Mouse (Mus musculus) kidney, embryonic 15.5 days (tissue): Measurements from ENCODE around the gene Aifm2. TPM values are rescaled to one million over a fixed set of nuclear protein-coding genes. Genes with fewer than 3 reads are reported as not detected.

Source experiments
- ATAC-seq: fragments of 200-750 bp; cut with Nextera tagmentation; replicated peaks from 2 replicates; pipeline ENCODE4 v1.8.0; 2017; ENCODE audit warnings: moderate TSS enrichment; ENCODE audit not compliant: low FRiP score
- H3K27ac ChIP-seq: fragments of 300-500 bp; sonication (generic); 2 replicates; pipeline ENCODE4 v1.5.1; 2015; ENCODE audit warnings: mild to moderate bottlenecking, inconsistent platforms
- H3K27me3 ChIP-seq: fragments of 300-500 bp; sonication (generic); 2 replicates; pipeline ENCODE4 v1.6.1; 2015; ENCODE audit warnings: inconsistent platforms
- H3K36me3 ChIP-seq: fragments of 300-500 bp; sonication (generic); 2 replicates; pipeline ENCODE4 v1.6.1; 2015; ENCODE audit warnings: inconsistent platforms
- H3K4me1 ChIP-seq: fragments of 300-500 bp; sonication (generic); 2 replicates; pipeline ENCODE4 v1.6.1; 2015; ENCODE audit warnings: inconsistent platforms
- H3K4me2 ChIP-seq: fragments of 300-500 bp; sonication (generic); 2 replicates; pipeline ENCODE4 v1.6.1; 2015; ENCODE audit warnings: moderate library complexity, mild to moderate bottlenecking, inconsistent platforms
- H3K4me3 ChIP-seq: fragments of 300-500 bp; sonication (generic); replicated peaks from 2 replicates; pipeline ENCODE4 v1.5.1; 2015; ENCODE audit warnings: mild to moderate bottlenecking, inconsistent platforms
- H3K9ac ChIP-seq: fragments of 300-500 bp; sonication (generic); 2 replicates; pipeline ENCODE4 v1.6.1; 2015; ENCODE audit warnings: mild to moderate bottlenecking, inconsistent platforms
- H3K9me3 ChIP-seq: fragments of 300-500 bp; sonication (generic); replicated peaks from 2 replicates; pipeline ENCODE4 v1.6.1; 2016; ENCODE audit warnings: inconsistent platforms
- WGBS: fragments of 180-500 bp; shearing (Covaris S2); methylation state at CpG from one replicate; pipeline ENCODE4 v1.1.7; 2015; ENCODE audit warnings: mixed read lengths; 5-methylcytosine and 5-hydroxymethylcytosine counted together
- polyA plus RNA-seq: library from polyadenylated mRNA; unstranded; fragments of >200 nt; fragmentation: Nextera tagmentation; extraction: Ambion mirVana; gene quantifications from 2 replicates; pipeline ENCODE4 v1.2.1, GENCODE M21; 2015

Gene Aifm2
- polyA plus RNA-seq, 1 experiment from 2014 or later = 20.5 TPM

DNA sequence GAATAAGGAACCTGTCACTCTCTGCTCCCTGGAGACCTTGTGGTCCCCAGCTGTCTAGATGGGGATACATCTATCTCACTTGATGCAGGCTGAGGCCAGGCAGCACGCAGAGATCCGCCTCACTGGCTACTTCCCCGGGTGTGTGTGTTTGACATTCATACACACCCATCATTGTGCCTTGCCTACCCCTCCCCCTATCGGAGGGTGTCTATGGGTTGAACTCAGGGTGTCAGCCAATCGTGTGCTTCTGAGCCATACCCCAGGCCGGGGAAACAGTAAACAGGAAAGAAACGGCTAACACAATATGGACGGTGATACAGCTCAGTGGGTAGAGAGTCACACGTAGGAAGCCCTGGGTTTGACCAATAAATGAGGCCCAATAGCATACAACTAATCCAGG lies 35.0 kb downstream of the Aifm2 start:
- ATAC-seq = no peak
- H3K36me3 ChIP-seq = peaks cover 94% of the 10 kb centered on the region

GRCm38 (mm10) chr10:61751534-61752219 lies 36.6 kb downstream of the Aifm2 start:
- 78% methylated on average over 20 of the region's 20 CpGs for WGBS
- Histone ChIP-seq H3K4me3 (no peak overlapping the region), H3K4me1 (0 out of 2 replicates have a peak, but pooled peaks cover 3% of the 10 kb centered on the region), H3K9me3 (no peaks in the 10 kb centered on the region), H3K36me3 (peaks cover 94% of the 10 kb centered on the region), H3K27ac (no peak overlapping the region), H3K27me3 (no peaks in the 10 kb centered on the region), H3K9ac (no peak overlapping the region), H3K4me2 (no peak overlapping the region)
- 0 out of 2 replicates have a peak, but pooled peaks have one; percentile 22 for ATAC-seq

More for the DNA sequence above, 35.0 kb downstream of the Aifm2 start:
- Histone ChIP-seq H3K4me2 (no peak overlapping the region), H3K27ac (no peak overlapping the region), H3K4me1 (0 out of 2 replicates have a peak, but pooled peaks cover 3% of the 10 kb centered on the region), H3K9me3 (peaks cover 6% of the 10 kb centered on the region), H3K4me3 (no peak overlapping the region), H3K27me3 (no peaks in the 10 kb centered on the region), H3K9ac (no peak overlapping the region)
- 88% methylated on average over 9 of the region's 9 CpGs for WGBS

- H3K4me2 ChIP-seq = no peak overlapping the region
- ATAC-seq = no peak
- H3K27ac ChIP-seq = no peak overlapping the region
- H3K4me3 ChIP-seq = no peak overlapping the region
- WGBS = 97% methylated on average over 23 of the region's 23 CpGs
- no peak overlapping the region for H3K9ac ChIP-seq
- H3K4me1 ChIP-seq = peaks cover 14% of the 10 kb centered on the region; the same call in 1 of the 2 replicates
- no peaks in the 10 kb centered on the region for H3K9me3 ChIP-seq
- no peaks in the 10 kb centered on the region for H3K27me3 ChIP-seq
- peaks cover 88% of the 10 kb centered on the region for H3K36me3 ChIP-seq
These were observed 38.0 kb downstream of the Aifm2 start for GRCm38 (mm10) chr10:61753071-61753470.

GRCm38 (mm10) chr10:61757022-61757421 lies 42.0 kb downstream of the Aifm2 start:
- Histone ChIP-seq H3K4me3 (no peak overlapping the region), H3K4me2 (no peak overlapping the region), H3K36me3 (peaks cover 52% of the 10 kb centered on the region), H3K4me1 (peaks cover 25% of the 10 kb centered on the region), H3K27ac (no peak overlapping the region), H3K27me3 (no peaks in the 10 kb centered on the region), H3K9ac (no peak overlapping the region), H3K9me3 (no peaks in the 10 kb centered on the region)
- ATAC-seq = no peak
- WGBS = 91% methylated on average over 14 of the region's 14 CpGs

- Histone ChIP-seq H3K36me3 (peaks cover 34% of the 10 kb centered on the region), H3K4me2 (no peak overlapping the region), H3K27ac (no peak overlapping the region), H3K4me3 (no peak overlapping the region), H3K9ac (no peak overlapping the region), H3K4me1 (peaks cover 24% of the 10 kb centered on the region), H3K27me3 (no peaks in the 10 kb centered on the region), H3K9me3 (no peaks in the 10 kb centered on the region)
- 91% methylated on average over 2 of the region's 2 CpGs for WGBS
- no peak for ATAC-seq
These were observed 43.8 kb downstream of the Aifm2 start for GRCm38 (mm10) chr10:61758904-61759303.

- no peaks in the 10 kb centered on the region for H3K27me3 ChIP-seq
- no peaks in the 10 kb centered on the region for H3K9me3 ChIP-seq
- peak; percentile 61 for ATAC-seq
- H3K27ac ChIP-seq = peak overlapping the region; percentile 48
- no peak overlapping the region for H3K4me2 ChIP-seq
- H3K4me3 ChIP-seq = no peak overlapping the region
- H3K4me1 ChIP-seq = peaks cover 26% of the 10 kb centered on the region
- 29% methylated on average over 6 of the region's 6 CpGs for WGBS
- peaks cover 27% of the 10 kb centered on the region for H3K36me3 ChIP-seq
- no peak overlapping the region for H3K9ac ChIP-seq
These were observed 44.8 kb downstream of the Aifm2 start for GRCm38 (mm10) chr10:61759869-61760268.

GRCm38 (mm10) chr10:61764689-61765088 lies 49.6 kb downstream of the Aifm2 start:
- Histone ChIP-seq H3K4me1 (peaks cover 24% of the 10 kb centered on the region), H3K27me3 (no peaks in the 10 kb centered on the region), H3K36me3 (peaks cover 4% of the 10 kb centered on the region; the same call in 1 of the 2 replicates), H3K27ac (no peak overlapping the region), H3K4me2 (no peak overlapping the region), H3K9me3 (no peaks in the 10 kb centered on the region), H3K4me3 (no peak overlapping the region), H3K9ac (no peak overlapping the region)
- WGBS = 70% methylated on average over 8 of the region's 8 CpGs
- no peak for ATAC-seq

- no peak overlapping the region for H3K4me2 ChIP-seq
- WGBS = 53% methylated on average over 5 of the region's 5 CpGs
- ATAC-seq = no peak
- H3K4me3 ChIP-seq = no peak overlapping the region
- H3K9me3 ChIP-seq = no peaks in the 10 kb centered on the region
- no peaks in the 10 kb centered on the region for H3K27me3 ChIP-seq
- peaks cover 18% of the 10 kb centered on the region for H3K4me1 ChIP-seq
- H3K9ac ChIP-seq = no peak overlapping the region
- H3K36me3 ChIP-seq = peaks cover 4% of the 10 kb centered on the region; the same call in 1 of the 2 replicates
- no peak overlapping the region for H3K27ac ChIP-seq
These were observed 50.5 kb downstream of the Aifm2 start for GRCm38 (mm10) chr10:61765558-61765957.

- H3K4me2 ChIP-seq = no peak overlapping the region
- no peaks in the 10 kb centered on the region for H3K27me3 ChIP-seq
- ATAC-seq = no peak
- H3K4me1 ChIP-seq = peaks cover 18% of the 10 kb centered on the region
- H3K9ac ChIP-seq = no peak overlapping the region
- H3K36me3 ChIP-seq = peaks cover 4% of the 10 kb centered on the region; the same call in 1 of the 2 replicates
- no peak overlapping the region for H3K4me3 ChIP-seq
- WGBS = 69% methylated on average over 6 of the region's 6 CpGs
- no peak overlapping the region for H3K27ac ChIP-seq
- H3K9me3 ChIP-seq = no peaks in the 10 kb centered on the region
These were observed 51.7 kb downstream of the Aifm2 start for GRCm38 (mm10) chr10:61766806-61767205.

DNA sequence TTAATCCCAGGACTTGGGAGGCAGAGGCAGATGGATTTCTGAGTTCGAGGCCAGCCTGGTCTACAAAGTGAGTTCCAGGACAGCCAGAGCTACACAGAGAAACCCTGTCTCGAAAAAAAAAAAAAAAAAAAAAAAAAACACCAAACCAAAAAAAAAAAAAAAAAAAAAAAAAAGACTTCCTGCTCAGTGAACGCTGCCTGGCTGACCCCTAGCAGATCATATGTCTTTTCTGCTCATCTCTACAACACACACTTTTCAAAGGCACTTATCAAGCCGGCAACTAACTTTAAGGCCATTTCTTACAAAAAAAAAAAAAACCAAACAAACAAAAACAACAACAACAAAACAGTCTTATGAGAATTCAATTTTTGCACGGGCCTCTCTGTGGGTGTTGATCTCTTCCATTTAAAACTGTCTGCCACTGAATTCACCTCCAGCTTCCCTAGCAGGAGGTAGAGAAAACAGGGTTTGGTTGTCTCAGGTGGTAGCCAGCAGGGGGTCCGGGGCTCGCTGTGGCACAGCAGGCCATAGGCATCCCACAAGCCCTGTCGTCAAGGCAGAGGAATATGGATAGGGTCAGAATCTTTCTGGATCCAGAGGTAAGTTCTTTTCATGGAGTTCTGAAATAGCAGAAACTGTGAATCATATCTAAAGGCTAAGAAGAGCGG lies 66.5 kb downstream of the Aifm2 start:
- no peak overlapping the region for H3K9ac ChIP-seq
- peak overlapping the region; percentile 85 for H3K4me2 ChIP-seq
- peak overlapping the region; percentile 91; the same call in 1 of the 2 replicates for H3K27ac ChIP-seq
- no peaks in the 10 kb centered on the region; the same call in 1 of the 2 replicates for H3K27me3 ChIP-seq
- 20% methylated on average over 9 of the region's 9 CpGs for WGBS
- peak overlapping the region; percentile 90 for H3K4me3 ChIP-seq
- H3K36me3 ChIP-seq = no peaks in the 10 kb centered on the region
- no peaks in the 10 kb centered on the region for H3K9me3 ChIP-seq
- peaks cover 36% of the 10 kb centered on the region for H3K4me1 ChIP-seq
- ATAC-seq = no peak

DNA sequence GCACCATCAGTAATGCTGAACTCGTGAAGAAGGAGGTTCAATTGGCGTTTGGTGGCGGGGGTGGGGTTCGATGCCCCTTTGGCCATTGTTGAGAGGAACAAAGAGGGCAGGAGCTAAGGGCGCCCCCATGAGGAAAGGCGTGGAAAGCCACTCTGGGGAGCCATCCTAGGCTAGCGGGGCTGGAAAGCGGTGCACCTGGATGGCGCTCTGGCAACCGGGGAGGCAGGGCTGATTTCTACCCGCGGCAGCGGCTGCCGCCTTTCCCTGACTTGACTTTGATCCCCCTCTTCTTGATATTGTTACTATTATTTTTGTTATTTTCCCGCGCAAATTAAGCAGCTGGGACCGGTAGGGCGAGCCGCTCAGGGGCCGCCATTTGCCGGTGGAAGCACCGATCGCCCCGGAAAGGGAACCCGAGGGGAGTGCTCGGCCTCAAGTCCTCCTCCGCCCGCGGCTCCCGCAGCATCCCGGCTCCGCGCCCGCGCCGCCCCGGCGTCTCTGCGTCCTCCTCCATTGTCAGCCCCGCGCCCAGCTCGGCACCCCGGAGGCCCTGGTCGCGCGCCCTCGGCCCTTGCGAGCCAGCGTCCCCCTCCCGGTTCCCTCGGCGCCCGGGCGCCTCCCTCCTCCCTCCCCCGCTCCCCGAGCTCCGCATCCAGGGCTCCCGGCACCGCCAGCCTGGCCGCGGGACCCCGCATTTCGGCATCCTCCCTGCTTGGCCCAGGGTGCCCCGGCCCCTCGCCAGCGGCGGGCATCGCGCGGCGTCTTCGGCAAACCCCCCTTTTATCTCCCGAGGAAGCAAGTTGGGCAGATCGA lies 67.9 kb downstream of the Aifm2 start:
- H3K4me2 ChIP-seq = peak overlapping the region; percentile 85
- H3K36me3 ChIP-seq = no peaks in the 10 kb centered on the region
- under 1% methylated on average over 66 of the region's 74 CpGs for WGBS
- no peaks in the 10 kb centered on the region; the same call in 1 of the 2 replicates for H3K27me3 ChIP-seq
- peak; percentile 54 for ATAC-seq
- peak overlapping the region; percentile 91 for H3K27ac ChIP-seq
- H3K4me1 ChIP-seq = peaks cover 50% of the 10 kb centered on the region
- peak overlapping the region; percentile 96 for H3K9ac ChIP-seq
- H3K4me3 ChIP-seq = peak overlapping the region; percentile 90
- H3K9me3 ChIP-seq = no peaks in the 10 kb centered on the region
